Mouse (Mus musculus) midbrain, embryonic 11.5 days (tissue): ENCODE results near the gene C1ql2. TPM values are rescaled to one million over a fixed set of nuclear protein-coding genes. Genes with fewer than 3 reads are reported as not detected.

Experiments
- ATAC-seq: fragments of 200-750 bp; cut with Nextera tagmentation; 2 replicates; pipeline ENCODE4 v1.8.0; 2017; ENCODE audit warnings: moderate TSS enrichment, moderate library complexity; ENCODE audit not compliant: low FRiP score
- DNase-seq: peaks from one replicate; pipeline ENCODE4 v3.0.0; 2015; ENCODE audit warnings: low spot score; ENCODE audit errors: missing footprints
- H3K27ac ChIP-seq: fragments of 300-500 bp; sonication (generic); 2 replicates; pipeline ENCODE4 v1.5.1; 2014; ENCODE audit warnings: low read depth, low read length
- H3K27me3 ChIP-seq: fragments of 300-500 bp; sonication (generic); 2 replicates; pipeline ENCODE4 v1.6.1; 2014; ENCODE audit warnings: mild to moderate bottlenecking, low read length, moderate library complexity, mixed read lengths; ENCODE audit not compliant: control insufficient read depth, insufficient read depth
- H3K36me3 ChIP-seq: fragments of 300-500 bp; sonication (generic); 2 replicates; pipeline ENCODE4 v1.6.1; 2014; ENCODE audit warnings: mild to moderate bottlenecking, low read length, moderate library complexity, mixed read lengths; ENCODE audit not compliant: control insufficient read depth, insufficient read depth
- H3K4me1 ChIP-seq: fragments of 300-500 bp; sonication (generic); 2 replicates; pipeline ENCODE4 v1.6.1; 2014; ENCODE audit warnings: low read length; ENCODE audit not compliant: control insufficient read depth, insufficient read depth
- H3K4me2 ChIP-seq: fragments of 300-500 bp; sonication (generic); 2 replicates; pipeline ENCODE4 v1.6.1; 2014; ENCODE audit warnings: mild to moderate bottlenecking, moderate library complexity
- H3K4me3 ChIP-seq: fragments of 300-500 bp; sonication (generic); 2 replicates; pipeline ENCODE4 v1.5.1; 2014; ENCODE audit warnings: low read depth, low read length
- H3K9ac ChIP-seq: fragments of 300-500 bp; sonication (generic); 2 replicates; pipeline ENCODE4 v1.6.1; 2014; ENCODE audit warnings: low read length
- H3K9me3 ChIP-seq: fragments of 300-500 bp; sonication (generic); 2 replicates; pipeline ENCODE4 v1.6.1; 2016; ENCODE audit warnings: low read length; ENCODE audit not compliant: control insufficient read depth
- WGBS: fragments of 180-500 bp; shearing (Covaris S2); extraction: QIAGEN DNeasy Blood & Tissue Kit; methylation state at CpG from one replicate; pipeline ENCODE4 v1.1.7; 2014; 5-methylcytosine and 5-hydroxymethylcytosine counted together
- polyA plus RNA-seq: library from polyadenylated mRNA; unstranded; fragments of >200 nt; fragmentation: Nextera tagmentation; extraction: Ambion mirVana; gene quantifications from 2 replicates; pipeline ENCODE4 v1.2.1, GENCODE M21; 2014

The C1ql2 gene
- polyA plus RNA-seq, 1 experiment from 2014 or later, result 0.77 TPM

- H3K9me3 ChIP-seq, result no peaks in the 10 kb centered on the region
- no peak overlapping the region for H3K4me3 ChIP-seq
- H3K4me2 ChIP-seq, result no peak overlapping the region
These were observed 27.8 kb downstream of the C1ql2 start for GRCm38 (mm10) chr1:120368138-120368537.

DNA sequence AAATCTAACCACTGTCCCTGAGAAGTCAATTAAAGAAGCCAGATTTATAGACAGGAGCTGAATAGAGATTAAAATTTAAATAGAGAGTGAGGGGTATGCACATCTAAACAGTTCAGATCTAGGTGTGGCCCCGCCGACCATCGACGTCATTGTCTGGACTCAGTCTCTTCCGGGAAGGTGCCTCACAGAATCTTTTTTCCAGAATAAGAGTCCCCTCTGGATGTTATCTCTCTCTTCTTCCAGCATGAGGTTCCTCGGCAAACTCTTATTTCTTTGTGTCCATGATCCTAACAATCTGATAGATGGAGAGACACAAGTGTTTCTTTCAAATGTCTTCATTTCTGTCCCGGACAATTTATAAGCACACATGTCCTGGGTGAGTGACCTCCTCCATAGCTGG is 33.7 kb downstream of the C1ql2 start:
- no peak for DNase-seq
- Histone ChIP-seq H3K4me2 (no peak overlapping the region), H3K36me3 (no peaks in the 10 kb centered on the region), H3K27ac (no peak overlapping the region), H3K9me3 (no peaks in the 10 kb centered on the region), H3K27me3 (no peaks in the 10 kb centered on the region), H3K4me3 (no peak overlapping the region), H3K4me1 (no peaks in the 10 kb centered on the region), H3K9ac (no peak overlapping the region)
- no peak for ATAC-seq
- 88% methylated on average over 7 of the region's 7 CpGs for WGBS

More at GRCm38 (mm10) chr1:120368138-120368537, 27.8 kb downstream of the C1ql2 start:
- 61% methylated on average over 3 of the region's 3 CpGs for WGBS
- Histone ChIP-seq H3K36me3 (no peaks in the 10 kb centered on the region), H3K27ac (no peak overlapping the region), H3K4me1 (no peaks in the 10 kb centered on the region), H3K9ac (no peak overlapping the region), H3K27me3 (no peaks in the 10 kb centered on the region)
- ATAC-seq (no peak), DNase-seq (no peak)

DNA sequence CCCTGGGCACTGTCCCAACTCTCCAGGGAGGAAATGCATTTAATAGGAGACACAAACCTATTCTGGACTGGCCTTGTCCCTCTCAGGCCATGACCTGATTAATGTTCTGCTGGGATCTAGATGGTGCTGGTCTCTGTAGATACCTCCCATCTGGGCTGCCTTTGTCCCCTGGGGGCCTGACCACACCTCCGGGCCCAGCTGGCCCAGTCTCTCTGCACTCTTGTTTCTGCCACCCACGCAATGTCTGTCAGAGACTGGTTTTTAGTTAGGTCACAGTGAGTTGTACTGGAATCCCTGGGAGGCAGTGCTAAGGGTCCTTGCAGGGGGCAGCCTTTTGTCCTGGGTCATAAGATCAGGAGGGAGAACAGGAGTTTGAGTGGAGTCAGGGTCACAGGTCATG is 34.5 kb downstream of the C1ql2 start:
- H3K4me3 ChIP-seq, result no peak overlapping the region
- WGBS, result 58% methylated on average over 2 of the region's 2 CpGs
- no peak overlapping the region for H3K9ac ChIP-seq
- H3K36me3 ChIP-seq, result no peaks in the 10 kb centered on the region
- H3K4me1 ChIP-seq, result no peaks in the 10 kb centered on the region
- no peaks in the 10 kb centered on the region for H3K27me3 ChIP-seq
- H3K9me3 ChIP-seq, result no peaks in the 10 kb centered on the region
- DNase-seq (no peak), ATAC-seq (no peak)
- no peak overlapping the region for H3K4me2 ChIP-seq
- no peak overlapping the region for H3K27ac ChIP-seq

- no peak for DNase-seq
- Histone ChIP-seq H3K27ac (no peak overlapping the region), H3K9ac (no peak overlapping the region), H3K4me1 (no peaks in the 10 kb centered on the region; the same call in 1 of the 2 replicates), H3K27me3 (no peaks in the 10 kb centered on the region), H3K4me2 (no peak overlapping the region), H3K4me3 (no peak overlapping the region), H3K36me3 (no peaks in the 10 kb centered on the region), H3K9me3 (no peaks in the 10 kb centered on the region)
- no peak for ATAC-seq
- 83% methylated on average over 18 of the region's 18 CpGs for whole genome bisulfite sequencing
These were observed 44.7 kb downstream of the C1ql2 start for GRCm38 (mm10) chr1:120385029-120385571.

GRCm38 (mm10) chr1:120389734-120390133 is 49.4 kb downstream of the C1ql2 start:
- Histone ChIP-seq H3K27ac (no peak overlapping the region), H3K4me2 (no peak overlapping the region), H3K4me3 (no peak overlapping the region), H3K9ac (no peak overlapping the region), H3K36me3 (no peaks in the 10 kb centered on the region), H3K27me3 (no peaks in the 10 kb centered on the region; the same call in 1 of the 2 replicates), H3K4me1 (no peaks in the 10 kb centered on the region), H3K9me3 (no peaks in the 10 kb centered on the region)
- 53% methylated on average over 6 of the region's 6 CpGs for WGBS
- no peak for DNase-seq
- no peak for ATAC-seq

- H3K4me3 ChIP-seq, result no peak overlapping the region
- H3K36me3 ChIP-seq, result no peaks in the 10 kb centered on the region
- no peak overlapping the region for H3K4me2 ChIP-seq
- no peak overlapping the region for H3K9ac ChIP-seq
- no peaks in the 10 kb centered on the region; the same call in 1 of the 2 replicates for H3K27me3 ChIP-seq
- WGBS, result 3% methylated on average over 11 of the region's 11 CpGs
- H3K27ac ChIP-seq, result no peak overlapping the region
- DNase-seq, result peak; percentile 93
- H3K4me1 ChIP-seq, result no peaks in the 10 kb centered on the region
- H3K9me3 ChIP-seq, result no peaks in the 10 kb centered on the region
- no peak for ATAC-seq
These were observed 50.0 kb downstream of the C1ql2 start for GRCm38 (mm10) chr1:120390336-120390735.

Other genes with a start within 250 kb of the C1ql2 start
- gene Dbi, start 219.5 kb upstream of the C1ql2 start, polyA plus RNA-seq, result 690 and 715 TPM in 2 replicates
- 26.4 and 27.1 TPM in 2 replicates for gene 3110009E18Rik, start 219.4 kb upstream of the C1ql2 start, polyA plus RNA-seq
- gene Steap3, start 67.9 kb upstream of the C1ql2 start, polyA plus RNA-seq, result 2.8 and 3.0 TPM in 2 replicates
- not detected in 2 replicates for gene Marco, start 164.4 kb downstream of the C1ql2 start, polyA plus RNA-seq